Mouse (Mus musculus) neural tube, embryonic 12.5 days (tissue): ENCODE results near the gene Prkce. TPM values are rescaled to one million over a fixed set of nuclear protein-coding genes. Genes with fewer than 3 reads are reported as not detected.

Source experiments
- ATAC-seq: fragments of 200-750 bp; cut with Nextera tagmentation; 2 replicates; pipeline ENCODE4 v1.8.0; 2017; ENCODE audit warnings: low read depth, mild to moderate bottlenecking, moderate TSS enrichment, moderate library complexity; ENCODE audit not compliant: low FRiP score
- H3K27ac ChIP-seq: fragments of 300-500 bp; sonication (generic); 2 replicates; pipeline ENCODE4 v1.5.1; 2016
- H3K27me3 ChIP-seq: fragments of 300-500 bp; sonication (generic); replicated peaks from 2 replicates; pipeline ENCODE4 v1.6.1; 2016; ENCODE audit warnings: mild to moderate bottlenecking
- H3K36me3 ChIP-seq: fragments of 300-500 bp; sonication (generic); 2 replicates; pipeline ENCODE4 v1.6.1; 2016; ENCODE audit warnings: mild to moderate bottlenecking
- H3K4me1 ChIP-seq: fragments of 300-500 bp; sonication (generic); 2 replicates; pipeline ENCODE4 v1.6.1; 2016
- H3K4me2 ChIP-seq: fragments of 300-500 bp; sonication (generic); replicated peaks from 2 replicates; pipeline ENCODE4 v1.6.1; 2016; ENCODE audit warnings: mild to moderate bottlenecking
- H3K4me3 ChIP-seq: fragments of 300-500 bp; sonication (generic); 2 replicates; pipeline ENCODE4 v1.5.1; 2016
- H3K9ac ChIP-seq: fragments of 300-500 bp; sonication (generic); 2 replicates; pipeline ENCODE4 v1.6.1; 2016; ENCODE audit warnings: mild to moderate bottlenecking
- H3K9me3 ChIP-seq: fragments of 300-500 bp; sonication (generic); 2 replicates; pipeline ENCODE4 v1.6.1; 2016; ENCODE audit warnings: mild to moderate bottlenecking
- WGBS: fragments of 180-500 bp; shearing (Covaris S2); methylation state at CpG from one replicate; pipeline ENCODE4 v1.1.7; 2016; 5-methylcytosine and 5-hydroxymethylcytosine counted together
- polyA plus RNA-seq: library from polyadenylated mRNA; unstranded; fragments of >200 nt; fragmentation: Nextera tagmentation; extraction: Ambion mirVana; gene quantifications from 2 replicates; pipeline ENCODE4 v1.2.1, GENCODE M21; 2016

Gene Prkce
- polyA plus RNA-seq, 1 experiment from 2014 or later, result 20.7 TPM

DNA sequence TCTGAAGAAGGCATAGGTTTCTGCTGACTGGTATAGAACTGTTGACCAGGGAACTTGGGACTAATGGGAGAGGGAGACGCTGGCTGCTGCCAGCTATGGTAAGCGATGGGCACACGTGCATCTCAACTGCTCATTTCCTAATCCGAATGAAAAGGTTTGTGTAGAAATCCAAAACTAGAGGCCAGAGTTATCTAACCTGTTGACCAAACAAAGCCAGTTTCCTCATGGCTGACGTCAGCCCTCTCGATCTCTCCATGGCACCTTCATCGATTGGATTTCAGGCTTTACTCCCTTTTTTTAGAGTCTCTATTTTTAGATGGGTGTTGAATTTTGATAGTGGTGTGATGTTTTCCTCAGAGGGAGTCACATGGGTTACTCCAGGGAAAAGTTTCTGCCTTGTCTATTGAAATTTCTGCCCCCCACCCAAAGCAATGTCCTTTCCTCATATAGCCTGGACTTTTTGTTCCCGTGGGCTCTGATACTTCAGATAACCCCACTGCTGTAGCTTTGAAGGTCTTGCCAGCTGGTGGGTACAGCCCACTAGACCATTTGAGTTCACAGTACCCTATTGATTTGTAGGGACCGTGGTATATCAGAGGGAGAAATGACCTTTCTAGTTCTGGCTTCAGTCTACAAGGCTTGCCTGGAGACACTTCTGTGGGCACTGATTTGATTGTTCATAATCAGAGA lies 335.8 kb downstream of the Prkce start:
- Histone ChIP-seq H3K4me1 (0 out of 2 replicates have a peak, but pooled peaks cover 2% of the 10 kb centered on the region), H3K9me3 (no peaks in the 10 kb centered on the region), H3K9ac (no peak overlapping the region), H3K4me3 (no peak overlapping the region), H3K4me2 (no peak overlapping the region), H3K27me3 (no peaks in the 10 kb centered on the region), H3K36me3 (0 out of 2 replicates have a peak, but pooled peaks cover 2% of the 10 kb centered on the region), H3K27ac (no peak overlapping the region)
- WGBS, result 94% methylated on average over 9 of the region's 9 CpGs
- ATAC-seq, result no peak

DNA sequence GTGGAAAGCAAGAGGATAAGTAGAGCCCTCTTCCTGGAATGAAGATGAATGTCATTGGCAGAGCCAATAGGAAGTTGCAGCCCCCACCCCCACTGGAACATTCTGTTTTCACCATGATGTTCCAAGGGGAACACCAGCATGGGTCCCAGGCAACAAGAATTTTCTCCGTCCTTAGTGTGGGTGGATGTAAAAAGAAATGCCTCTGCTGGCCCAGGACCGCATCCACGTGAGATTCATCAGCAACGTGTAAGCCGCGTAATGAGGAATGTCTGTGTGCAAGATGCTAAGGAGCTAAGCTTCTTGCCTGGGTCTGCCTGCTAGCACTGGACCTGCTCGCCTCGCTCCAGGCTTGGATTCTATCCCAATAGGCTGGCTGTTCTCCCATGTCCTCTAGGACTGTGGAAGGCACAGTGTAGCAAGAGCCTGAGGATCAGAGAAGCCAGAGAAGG lies 337.6 kb downstream of the Prkce start, which contains the start of gene Gm10309:
Gene Gm10309 (minus strand): TSS at position 50 of the 449 bp plus-strand sequence.
- H3K27me3 ChIP-seq, result no peaks in the 10 kb centered on the region
- 0 out of 2 replicates have a peak, but pooled peaks cover 2% of the 10 kb centered on the region for H3K4me1 ChIP-seq
- whole genome bisulfite sequencing, result 93% methylated on average over 8 of the region's 8 CpGs
- no peak within 1 kb of the TSS for H3K4me2 ChIP-seq
- ATAC-seq, result no peak
- no peak within 1 kb of the TSS for H3K27ac ChIP-seq
- H3K4me3 ChIP-seq, result no peak within 1 kb of the TSS
- no peaks in the 10 kb centered on the region for H3K9me3 ChIP-seq
- no peak within 1 kb of the TSS for H3K9ac ChIP-seq
- no peaks in the 10 kb centered on the region for H3K36me3 ChIP-seq

DNA sequence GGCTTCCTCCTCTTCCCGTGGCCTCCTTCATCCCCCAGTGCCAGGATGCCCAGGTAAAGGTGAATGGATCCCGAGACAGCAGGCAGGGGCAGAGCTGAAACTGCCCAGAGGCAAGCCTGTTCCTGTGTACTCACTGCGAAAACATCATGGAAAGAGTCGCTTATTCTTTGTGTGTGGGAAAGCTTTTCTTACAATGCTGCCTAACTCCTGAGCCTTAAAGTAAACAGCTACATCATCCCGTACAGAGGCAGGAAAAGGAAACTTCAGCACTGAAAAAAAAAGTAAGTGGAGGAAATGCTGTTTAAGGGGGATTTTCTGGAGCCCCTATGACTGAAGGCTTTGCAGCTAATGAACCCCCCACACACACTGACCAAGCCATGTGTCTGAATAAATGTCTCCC lies 339.3 kb downstream of the Prkce start:
- H3K27me3 ChIP-seq, result no peaks in the 10 kb centered on the region
- no peaks in the 10 kb centered on the region for H3K9me3 ChIP-seq
- H3K36me3 ChIP-seq, result no peaks in the 10 kb centered on the region; the same call in 1 of the 2 replicates
- no peak overlapping the region for H3K27ac ChIP-seq
- 74% methylated on average over 5 of the region's 5 CpGs for WGBS
- ATAC-seq, result no peak
- H3K4me1 ChIP-seq, result 0 out of 2 replicates have a peak, but pooled peaks cover 2% of the 10 kb centered on the region
- H3K9ac ChIP-seq, result no peak overlapping the region
- H3K4me3 ChIP-seq, result no peak overlapping the region
- no peak overlapping the region for H3K4me2 ChIP-seq

DNA sequence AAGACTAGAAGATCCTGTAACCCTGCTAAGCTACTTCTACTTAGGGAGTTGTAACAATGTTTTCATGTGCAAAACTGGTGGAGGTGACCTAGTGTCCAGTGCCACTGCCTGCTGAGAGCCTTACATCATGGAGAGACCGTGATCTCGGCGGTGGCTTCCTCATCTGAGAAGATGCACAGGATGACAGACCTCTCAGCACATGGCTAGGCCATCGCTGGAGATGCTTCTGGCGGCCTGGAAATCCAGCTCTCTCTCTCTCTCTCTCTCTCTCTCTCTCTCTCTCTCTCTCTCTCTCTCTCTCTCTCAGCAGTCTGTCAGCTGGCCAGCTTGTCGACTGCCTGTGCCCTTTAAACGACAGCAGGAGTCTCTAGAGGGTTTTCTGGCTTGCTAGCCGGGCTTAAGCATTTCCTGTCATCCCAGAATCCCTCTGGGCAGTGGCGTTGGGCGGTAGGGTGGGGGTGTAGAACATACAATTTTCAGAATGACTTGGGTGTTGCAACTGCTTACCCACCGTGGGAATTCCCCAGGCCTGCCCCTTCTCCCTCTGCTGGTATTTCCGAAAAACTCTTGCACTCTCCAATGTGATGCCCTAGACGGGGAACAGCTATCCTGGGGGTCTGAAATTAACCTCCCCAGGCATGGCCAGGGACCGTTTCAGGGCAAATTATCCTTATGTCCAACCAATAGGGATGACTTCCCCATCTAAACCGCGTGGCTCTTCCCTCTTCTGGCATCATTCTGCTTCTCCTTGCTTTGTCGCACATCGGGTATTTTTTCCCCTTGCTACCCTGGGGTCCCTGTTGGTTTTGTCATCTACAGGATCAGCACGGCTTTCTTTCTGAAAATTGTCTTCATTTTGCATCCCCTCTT lies 340.0 kb downstream of the Prkce start:
- H3K9ac ChIP-seq, result no peak overlapping the region
- no peak overlapping the region for H3K4me3 ChIP-seq
- WGBS, result 70% methylated on average over 19 of the region's 19 CpGs
- H3K27ac ChIP-seq, result no peak overlapping the region
- no peaks in the 10 kb centered on the region; the same call in 1 of the 2 replicates for H3K36me3 ChIP-seq
- H3K4me2 ChIP-seq, result no peak overlapping the region
- no peaks in the 10 kb centered on the region for H3K27me3 ChIP-seq
- 0 out of 2 replicates have a peak, but pooled peaks cover 2% of the 10 kb centered on the region for H3K4me1 ChIP-seq
- no peaks in the 10 kb centered on the region for H3K9me3 ChIP-seq
- no peak for ATAC-seq

DNA sequence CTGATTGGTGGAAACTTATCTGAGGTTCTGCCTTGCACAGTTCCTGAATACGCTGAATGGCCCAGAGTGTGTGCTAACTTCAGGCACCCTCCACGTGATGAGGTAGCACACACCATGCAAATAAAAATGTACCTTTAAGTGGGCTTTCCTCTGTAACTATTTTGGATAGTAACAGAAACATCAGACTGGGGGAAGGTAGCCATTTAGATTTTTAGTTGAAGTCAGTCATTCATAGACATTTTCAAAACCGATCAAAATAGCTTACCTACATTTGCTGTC lies 340.6 kb downstream of the Prkce start:
- ATAC-seq, result no peak
- Histone ChIP-seq H3K9me3 (no peaks in the 10 kb centered on the region), H3K4me1 (0 out of 2 replicates have a peak, but pooled peaks cover 2% of the 10 kb centered on the region), H3K27ac (no peak overlapping the region), H3K9ac (no peak overlapping the region), H3K36me3 (no peaks in the 10 kb centered on the region; the same call in 1 of the 2 replicates), H3K27me3 (no peaks in the 10 kb centered on the region), H3K4me2 (no peak overlapping the region), H3K4me3 (no peak overlapping the region)
- WGBS, result 94% methylated on average over 3 of the region's 3 CpGs

DNA sequence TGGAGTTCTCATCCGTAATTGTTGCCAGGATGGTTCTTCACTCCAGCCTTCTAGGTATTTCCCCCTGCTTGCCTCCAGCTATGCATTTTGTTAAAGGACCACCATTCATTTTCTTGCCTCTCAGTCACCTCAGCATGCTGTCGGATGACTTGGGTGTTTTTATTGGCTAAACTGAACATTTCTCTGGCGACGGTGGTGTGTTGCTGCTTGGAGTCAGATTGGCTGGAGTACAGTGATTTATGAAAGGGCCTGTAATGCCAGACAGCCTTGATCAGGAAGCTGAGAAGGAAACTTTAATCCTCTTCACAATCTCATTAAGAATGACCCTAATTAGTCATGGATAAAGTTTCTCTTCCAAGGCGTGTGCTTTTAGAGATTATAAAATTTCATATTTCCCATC lies 342.3 kb downstream of the Prkce start:
- Histone ChIP-seq H3K27me3 (no peaks in the 10 kb centered on the region), H3K4me3 (no peak overlapping the region), H3K4me1 (0 out of 2 replicates have a peak, but pooled peaks cover 2% of the 10 kb centered on the region), H3K9ac (no peak overlapping the region), H3K4me2 (no peak overlapping the region), H3K9me3 (no peaks in the 10 kb centered on the region), H3K27ac (no peak overlapping the region), H3K36me3 (no peaks in the 10 kb centered on the region; the same call in 1 of the 2 replicates)
- no peak for ATAC-seq
- 68% methylated on average over 5 of the region's 5 CpGs for WGBS

DNA sequence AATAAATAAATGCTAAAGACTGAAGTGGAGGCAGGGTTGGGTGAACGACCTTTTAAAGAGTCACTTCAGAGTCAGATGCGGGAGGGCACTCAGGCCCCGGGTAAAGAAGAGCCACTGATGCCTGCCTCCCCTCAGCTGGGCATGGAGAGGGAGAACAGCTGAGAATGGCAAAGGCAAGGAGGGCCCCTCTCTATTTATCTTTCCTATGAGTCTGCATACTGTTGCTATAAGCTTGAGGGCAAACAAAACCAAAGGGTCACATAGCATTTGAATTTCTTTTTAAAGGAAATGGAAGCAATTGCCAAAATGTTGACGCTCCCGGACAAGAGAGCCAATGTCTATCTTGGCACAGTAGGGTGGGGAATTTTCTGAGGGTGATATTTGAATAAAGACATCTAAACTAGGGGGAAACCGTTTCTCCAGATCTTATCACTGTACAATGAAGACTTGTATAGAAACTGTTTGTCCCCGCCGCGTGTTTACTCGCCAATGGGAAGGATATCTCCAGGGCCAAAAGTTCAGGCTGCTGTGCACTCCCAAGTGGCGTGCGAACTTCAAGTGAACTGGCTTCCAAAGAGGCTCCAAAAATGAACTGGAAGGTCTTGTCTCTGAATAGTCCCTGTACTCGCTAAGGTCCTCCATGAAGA lies 347.5 kb downstream of the Prkce start:
- Histone ChIP-seq H3K4me2 (no peak overlapping the region), H3K9me3 (no peaks in the 10 kb centered on the region), H3K27ac (no peak overlapping the region), H3K27me3 (no peaks in the 10 kb centered on the region), H3K4me1 (no peaks in the 10 kb centered on the region), H3K4me3 (no peak overlapping the region), H3K9ac (no peak overlapping the region), H3K36me3 (no peaks in the 10 kb centered on the region; the same call in 1 of the 2 replicates)
- 84% methylated on average over 13 of the region's 13 CpGs for WGBS
- ATAC-seq, result no peak

DNA sequence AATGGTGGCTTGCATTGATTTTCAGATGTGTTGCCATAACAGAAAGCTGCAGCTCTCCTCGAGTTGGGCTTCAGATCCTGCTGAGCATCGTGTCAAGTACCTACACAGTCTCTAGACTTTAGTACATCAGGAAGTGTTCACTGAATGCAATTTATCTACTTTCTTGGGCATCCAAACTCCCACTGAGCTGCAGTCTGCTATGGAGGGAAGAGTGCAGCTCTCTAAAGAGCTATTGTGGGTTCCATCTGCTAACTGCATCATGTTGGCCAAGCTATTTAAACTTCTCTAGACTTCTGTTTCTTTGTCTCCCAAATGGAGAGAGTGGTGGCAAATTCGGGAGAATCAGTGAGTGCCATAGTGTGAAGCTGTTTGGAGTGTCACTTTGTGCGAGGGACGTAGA lies 349.0 kb downstream of the Prkce start:
- ATAC-seq, result no peak
- 79% methylated on average over 5 of the region's 5 CpGs for WGBS
- no peak overlapping the region for H3K4me3 ChIP-seq
- H3K36me3 ChIP-seq, result no peaks in the 10 kb centered on the region
- no peak overlapping the region for H3K9ac ChIP-seq
- no peaks in the 10 kb centered on the region for H3K27me3 ChIP-seq
- no peaks in the 10 kb centered on the region for H3K4me1 ChIP-seq
- no peaks in the 10 kb centered on the region for H3K9me3 ChIP-seq
- H3K4me2 ChIP-seq, result no peak overlapping the region
- H3K27ac ChIP-seq, result no peak overlapping the region

DNA sequence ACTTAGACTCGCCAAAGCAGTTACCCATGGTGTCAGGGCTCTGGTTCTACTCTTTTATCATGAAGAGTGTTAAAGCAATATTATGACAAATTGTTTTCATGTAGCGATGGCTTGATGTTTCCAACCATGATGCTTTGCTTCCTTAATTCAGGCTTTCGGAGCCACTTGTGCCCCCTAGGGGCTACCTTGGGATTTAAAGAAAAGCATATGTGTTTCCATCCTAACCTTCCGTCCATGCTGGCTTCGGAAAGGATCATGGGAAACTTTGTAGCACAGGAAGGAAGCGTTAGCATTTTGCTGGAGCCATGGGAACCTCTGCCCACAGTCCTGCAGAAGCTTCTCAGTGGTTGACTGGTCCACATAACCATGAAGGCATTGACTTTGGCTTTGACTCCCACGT lies 351.0 kb downstream of the Prkce start:
- Histone ChIP-seq H3K4me3 (no peak overlapping the region), H3K4me2 (no peak overlapping the region), H3K9ac (no peak overlapping the region), H3K27ac (no peak overlapping the region), H3K9me3 (no peaks in the 10 kb centered on the region), H3K36me3 (no peaks in the 10 kb centered on the region), H3K27me3 (no peaks in the 10 kb centered on the region), H3K4me1 (no peaks in the 10 kb centered on the region)
- ATAC-seq, result no peak
- WGBS, result 90% methylated on average over 7 of the region's 7 CpGs

DNA sequence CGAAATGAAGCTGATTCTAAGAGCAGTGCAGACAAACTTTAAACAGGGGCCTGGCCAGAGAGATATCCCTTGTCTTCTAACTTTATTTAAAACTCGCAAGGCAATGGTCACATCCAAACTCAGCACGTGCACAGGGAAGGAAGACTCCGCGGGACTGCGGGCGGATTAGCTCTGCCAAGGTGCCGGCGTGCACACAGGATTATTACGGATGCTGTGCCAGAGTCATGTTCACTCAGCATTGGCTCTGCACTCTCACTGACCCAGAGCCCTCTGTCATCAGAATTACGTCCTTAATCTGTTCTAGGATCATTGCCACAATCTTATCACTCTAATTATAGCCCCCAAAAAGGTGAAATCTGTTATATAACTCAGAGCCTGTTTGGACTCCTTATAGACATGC lies 353.7 kb downstream of the Prkce start:
- H3K27ac ChIP-seq, result no peak overlapping the region
- no peaks in the 10 kb centered on the region for H3K4me1 ChIP-seq
- H3K27me3 ChIP-seq, result no peaks in the 10 kb centered on the region
- no peak overlapping the region for H3K4me3 ChIP-seq
- H3K9ac ChIP-seq, result no peak overlapping the region
- no peak overlapping the region for H3K4me2 ChIP-seq
- H3K9me3 ChIP-seq, result no peaks in the 10 kb centered on the region
- no peak for ATAC-seq
- no peaks in the 10 kb centered on the region for H3K36me3 ChIP-seq
- WGBS, result 95% methylated on average over 11 of the region's 11 CpGs

DNA sequence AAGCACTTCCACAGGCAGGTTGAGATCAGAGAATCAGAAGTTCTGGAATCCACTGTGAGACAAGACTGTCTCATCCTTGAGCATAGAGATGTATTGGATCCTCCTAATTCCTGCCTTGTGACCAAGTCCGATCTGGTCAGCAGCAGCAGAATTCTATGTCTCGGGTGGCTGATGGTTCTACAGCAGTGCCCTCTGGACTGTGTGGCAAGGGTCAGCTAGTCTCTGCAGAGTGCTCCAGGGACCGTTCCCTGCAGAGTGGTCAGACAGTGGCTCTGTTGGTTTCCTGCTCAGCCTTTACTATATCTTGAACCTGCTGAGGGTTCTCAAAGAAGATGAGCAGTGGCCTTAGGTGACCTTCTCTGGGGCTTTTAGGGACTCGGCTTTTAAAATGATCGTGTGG lies 355.1 kb downstream of the Prkce start:
- H3K4me2 ChIP-seq, result no peak overlapping the region
- no peak for ATAC-seq
- no peak overlapping the region for H3K27ac ChIP-seq
- 93% methylated on average over 5 of the region's 5 CpGs for WGBS
- no peak overlapping the region for H3K9ac ChIP-seq
- H3K27me3 ChIP-seq, result no peaks in the 10 kb centered on the region
- no peaks in the 10 kb centered on the region for H3K36me3 ChIP-seq
- no peak overlapping the region for H3K4me3 ChIP-seq
- no peaks in the 10 kb centered on the region for H3K4me1 ChIP-seq
- H3K9me3 ChIP-seq, result no peaks in the 10 kb centered on the region

DNA sequence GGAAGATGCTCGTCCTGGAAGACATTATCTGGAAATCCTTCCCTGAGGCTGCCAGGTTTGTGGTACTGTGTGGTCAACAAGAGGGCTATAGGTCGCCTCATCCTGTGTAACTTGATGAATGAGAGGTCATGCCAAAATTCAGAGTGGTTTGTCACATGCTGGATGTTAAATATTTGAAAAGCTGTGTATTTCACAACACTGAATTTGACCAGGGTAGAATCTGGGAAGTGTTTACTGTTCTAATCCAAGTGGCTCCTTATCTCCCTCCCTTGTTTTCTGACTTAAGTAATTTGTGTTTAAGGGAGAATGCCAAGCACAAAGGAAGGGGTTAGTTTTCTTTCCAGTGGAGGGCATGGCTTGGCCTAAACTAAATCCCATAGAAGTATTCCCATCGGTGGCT lies 355.8 kb downstream of the Prkce start:
- Histone ChIP-seq H3K4me1 (no peaks in the 10 kb centered on the region), H3K9ac (no peak overlapping the region), H3K4me2 (no peak overlapping the region), H3K27me3 (no peaks in the 10 kb centered on the region), H3K9me3 (no peaks in the 10 kb centered on the region), H3K27ac (no peak overlapping the region), H3K36me3 (no peaks in the 10 kb centered on the region), H3K4me3 (no peak overlapping the region)
- ATAC-seq, result no peak
- WGBS, result 84% methylated on average over 3 of the region's 3 CpGs
